19 mouse cellular contexts compared by ENCODE assay signal in genomic region chr7:141523007-141523406, GRCm38 (mm10). TPM values are rescaled to one million over a fixed set of nuclear protein-coding genes. Genes with fewer than 3 reads are reported as not detected.
DNase-seq lines count a peak whose midpoint lies in the region; ATAC-seq and TF ChIP-seq lines count a peak whose summit lies in the region.
"Had no signal": no experiment of that assay in that cellular context is flagged by ENCODE, and none has a peak within 500 bp of the region (broad histone marks: within the 10 kb centered on the region; RNA-seq: fewer than 3 reads in every experiment).

No protein-coding gene starts in this region.

- H3K27me3 ChIP-seq in liver, embryonic 14.5 days (ENCODE audit: control insufficient read depth, insufficient read depth, low read length) = no peaks in the 10 kb centered on the region
- no peaks in the 10 kb centered on the region for H3K27me3 ChIP-seq in heart, embryonic 12.5 days (replicated peaks)
- H3K27me3 ChIP-seq: heart, embryonic 13.5 days; liver, embryonic 15.5 days; neural tube, embryonic 12.5 days had no signal

- peak; percentile 37 for TF ChIP-seq CTCF in liver, embryonic 14.5 days (IDR thresholded peaks at IDR 0.05; ENCODE audit: low read depth)

- DNase-seq in embryo, embryonic 11 days = peak; percentile 6
- DNase-seq in embryo, embryonic 9.5 days (ENCODE audit: extremely low spot score) = no peak
- DNase-seq in liver, embryonic 14.5 days (ENCODE audit: low read depth in 3 of 3, low spot score in 3 of 3) = no peak
- DNase-seq in liver (no peak), ZHBTc4 (ENCODE audit: low read depth, low spot score) (peak; percentile 20)
- DNase-seq in retina, embryonic 14.5 days (ENCODE audit: low spot score) = peak; percentile 20
- DNase-seq: adrenal gland, postnatal 10 days; gastrocnemius, postnatal 10 days; heart, postnatal 14 days; kidney, adult 18-20 months; kidney, postnatal 10 days had no signal

- H3K36me3 ChIP-seq in liver, embryonic 14.5 days (replicated peaks; ENCODE audit: control insufficient read depth, insufficient read depth, low read depth) = peaks cover 11% of the 10 kb centered on the region
- peaks cover 26% of the 10 kb centered on the region for H3K36me3 ChIP-seq in heart, embryonic 12.5 days

- peaks cover 3 to 20% of the 10 kb centered on the region in 2 experiments for H3K4me1 ChIP-seq in liver, embryonic 14.5 days (replicated peaks; ENCODE audit: control insufficient read depth in 2 of 2, insufficient read depth in 2 of 2, low read length in 1 of 2)
- peaks cover 20% of the 10 kb centered on the region for H3K4me1 ChIP-seq in heart, embryonic 12.5 days (replicated peaks)
- H3K4me1 ChIP-seq: embryonic facial prominence, embryonic 10.5 days; midbrain, embryonic 10.5 days had no signal

- no peak overlapping the region for H3K4me2 ChIP-seq in liver, embryonic 14.5 days (ENCODE audit: low read depth)
- H3K4me2 ChIP-seq in heart, embryonic 12.5 days = no peak overlapping the region
- H3K4me2 ChIP-seq: heart, embryonic 13.5 days; liver, embryonic 15.5 days; neural tube, embryonic 12.5 days had no signal

- H3K9ac ChIP-seq in liver, embryonic 14.5 days (replicated peaks) = no peak overlapping the region; the same call in 1 of the 2 replicates
- no peak overlapping the region for H3K9ac ChIP-seq in heart, embryonic 12.5 days
- H3K9ac ChIP-seq: heart, embryonic 13.5 days; liver, embryonic 15.5 days; neural tube, embryonic 12.5 days had no signal

- H3K9me3 ChIP-seq in liver, embryonic 14.5 days (ENCODE audit: control insufficient read depth, low read length) = no peaks in the 10 kb centered on the region
- H3K9me3 ChIP-seq in heart, embryonic 12.5 days (replicated peaks) = no peaks in the 10 kb centered on the region
- H3K9me3 ChIP-seq: embryonic facial prominence, embryonic 10.5 days; heart, embryonic 13.5 days; liver, embryonic 15.5 days; midbrain, embryonic 10.5 days; neural tube, embryonic 12.5 days had no signal

- H3K4me3 ChIP-seq in liver, embryonic 14.5 days (ENCODE audit: insufficient read depth in 1 of 2, low read depth in 2 of 2, low read length in 2 of 2) = no peak overlapping the region
- H3K4me3 ChIP-seq in heart, embryonic 12.5 days = no peak overlapping the region
- H3K4me3 ChIP-seq: embryonic facial prominence, embryonic 10.5 days; heart, embryonic 13.5 days; liver, embryonic 15.5 days; midbrain, embryonic 10.5 days; neural tube, embryonic 12.5 days had no signal

- no peak for TF ChIP-seq EP300 in liver, embryonic 14.5 days (IDR thresholded peaks at IDR 0.05; ENCODE audit: low read depth)

- no peak for ATAC-seq in liver, embryonic 14.5 days (ENCODE audit: insufficient read depth)
- no peak for ATAC-seq in heart, embryonic 12.5 days (ENCODE audit: insufficient number of reproducible peaks, low FRiP score)
- ATAC-seq: forebrain, embryonic 16.5 days; lung, postnatal 0 days had no signal

- H3K27ac ChIP-seq in liver, embryonic 14.5 days = no peak overlapping the region
- H3K27ac ChIP-seq in heart, embryonic 12.5 days (ENCODE audit: poor library complexity, severe bottlenecking) = no peak overlapping the region
- H3K27ac ChIP-seq: embryonic facial prominence, embryonic 10.5 days; heart, embryonic 13.5 days; liver, embryonic 15.5 days; midbrain, embryonic 10.5 days; neural tube, embryonic 12.5 days had no signal

- 47% methylated on average over 4 of the region's 4 CpGs for WGBS in liver, embryonic 14.5 days (ENCODE audit: insufficient replicate concordance)
- 47% methylated on average over 4 of the region's 4 CpGs for WGBS in heart, embryonic 12.5 days

RNA-seq across cellular contexts. Expression of gene Chid1, which starts 16.6 kb away (rescaled TPM):
- polyA plus RNA-seq in liver, embryonic 14.5 days (2012; rRNA removed) = 6.3 and 12.1 TPM in 2 replicates
- polyA plus RNA-seq in liver, embryonic 14.5 days (2014; fragmentation: Nextera tagmentation; extraction: Ambion mirVana) = 23.0 and 24.2 TPM in 2 replicates
- polyA plus RNA-seq in heart, embryonic 12.5 days (2016; fragmentation: Nextera tagmentation; extraction: Ambion mirVana) = 35.9 and 38.6 TPM in 2 replicates

RNA-seq across cellular contexts. Expression of gene Ap2a2, which starts 39.0 kb away (rescaled TPM):
- polyA plus RNA-seq in liver, embryonic 14.5 days (2012; rRNA removed) = 19.8 and 21.0 TPM in 2 replicates
- 43.2 and 51.2 TPM in 2 replicates for polyA plus RNA-seq in liver, embryonic 14.5 days (2014; fragmentation: Nextera tagmentation; extraction: Ambion mirVana)
- polyA plus RNA-seq in heart, embryonic 12.5 days (2016; fragmentation: Nextera tagmentation; extraction: Ambion mirVana) = 70.2 and 70.7 TPM in 2 replicates

RNA-seq across cellular contexts. Expression of gene Tspan4, which starts 48.0 kb away (rescaled TPM):
- 32.1 and 37.4 TPM in 2 replicates for polyA plus RNA-seq in liver, embryonic 14.5 days (2012; rRNA removed)
- polyA plus RNA-seq in liver, embryonic 14.5 days (2014; fragmentation: Nextera tagmentation; extraction: Ambion mirVana) = 42.1 and 43.0 TPM in 2 replicates
- 57.5 and 57.6 TPM in 2 replicates for polyA plus RNA-seq in heart, embryonic 12.5 days (2016; fragmentation: Nextera tagmentation; extraction: Ambion mirVana)

RNA-seq across cellular contexts. Expression of gene Polr2l, which starts 48.1 kb away (rescaled TPM):
- 10.9 and 24.6 TPM in 2 replicates for polyA plus RNA-seq in liver, embryonic 14.5 days (2012; rRNA removed)
- polyA plus RNA-seq in liver, embryonic 14.5 days (2014; fragmentation: Nextera tagmentation; extraction: Ambion mirVana) = 52.4 and 54.7 TPM in 2 replicates
- polyA plus RNA-seq in heart, embryonic 12.5 days (2016; fragmentation: Nextera tagmentation; extraction: Ambion mirVana) = 60.7 and 64.7 TPM in 2 replicates

RNA-seq across cellular contexts. Expression of gene Cd151, which starts 55.8 kb away (rescaled TPM):
- polyA plus RNA-seq in liver, embryonic 14.5 days (2012; rRNA removed) = 20.0 and 22.0 TPM in 2 replicates
- polyA plus RNA-seq in liver, embryonic 14.5 days (2014; fragmentation: Nextera tagmentation; extraction: Ambion mirVana) = 12.8 and 13.8 TPM in 2 replicates
- 27.4 and 30.6 TPM in 2 replicates for polyA plus RNA-seq in heart, embryonic 12.5 days (2016; fragmentation: Nextera tagmentation; extraction: Ambion mirVana)

Comparison
In these comparisons a context has a peak if more than half of its experiments do, and no peak if none do; other contexts are left out.
1. DNase-seq: peak in embryo, embryonic 11 days (single experiment), ZHBTc4 (single experiment) and retina, embryonic 14.5 days (single experiment); none in embryo, embryonic 9.5 days (single experiment), liver, embryonic 14.5 days (0 of 3) and liver (single experiment).